Mouse (Mus musculus) stomach, embryonic 15.5 days (tissue): ENCODE measurements around the gene Rint1. TPM values are rescaled to one million over a fixed set of nuclear protein-coding genes. Genes with fewer than 3 reads are reported as not detected.

ENCODE experiments used
- ATAC-seq: fragments of 200-750 bp; cut with Nextera tagmentation; 2 replicates; pipeline ENCODE4 v1.8.0; 2017; ENCODE audit warnings: low read depth, moderate number of reproducible peaks, moderate TSS enrichment; ENCODE audit not compliant: insufficient read depth, low FRiP score
- H3K27ac ChIP-seq: fragments of 300-500 bp; sonication (generic); 2 replicates; pipeline ENCODE4 v1.5.1; 2015; ENCODE audit warnings: mild to moderate bottlenecking, inconsistent platforms
- H3K27me3 ChIP-seq: fragments of 300-500 bp; sonication (generic); replicated peaks from 2 replicates; pipeline ENCODE4 v1.6.1; 2015; ENCODE audit warnings: inconsistent platforms
- H3K36me3 ChIP-seq: fragments of 300-500 bp; sonication (generic); 2 replicates; pipeline ENCODE4 v1.6.1; 2015; ENCODE audit warnings: inconsistent platforms
- H3K4me1 ChIP-seq: fragments of 300-500 bp; sonication (generic); 2 replicates; pipeline ENCODE4 v1.6.1; 2015; ENCODE audit warnings: inconsistent platforms
- H3K4me2 ChIP-seq: fragments of 300-500 bp; sonication (generic); 2 replicates; pipeline ENCODE4 v1.6.1; 2015; ENCODE audit warnings: mild to moderate bottlenecking, inconsistent platforms
- H3K4me3 ChIP-seq: fragments of 300-500 bp; sonication (generic); replicated peaks from 2 replicates; pipeline ENCODE4 v1.5.1; 2015; ENCODE audit warnings: inconsistent platforms
- H3K9ac ChIP-seq: fragments of 300-500 bp; sonication (generic); 2 replicates; pipeline ENCODE4 v1.6.1; 2015; ENCODE audit warnings: inconsistent platforms
- H3K9me3 ChIP-seq: fragments of 300-500 bp; sonication (generic); 2 replicates; pipeline ENCODE4 v1.6.1; 2016; ENCODE audit warnings: inconsistent platforms
- WGBS: fragments of 180-500 bp; shearing (Covaris S2); methylation state at CpG from one replicate; pipeline ENCODE4 v1.1.7; 2015; 5-methylcytosine and 5-hydroxymethylcytosine counted together
- polyA plus RNA-seq: library from polyadenylated mRNA; unstranded; fragments of >200 nt; fragmentation: Nextera tagmentation; extraction: Ambion mirVana; gene quantifications from 2 replicates; pipeline ENCODE4 v1.2.1, GENCODE M21; 2015

The Rint1 gene
- polyA plus RNA-seq: 41.9 and 42.0 TPM in 2 replicates

DNA sequence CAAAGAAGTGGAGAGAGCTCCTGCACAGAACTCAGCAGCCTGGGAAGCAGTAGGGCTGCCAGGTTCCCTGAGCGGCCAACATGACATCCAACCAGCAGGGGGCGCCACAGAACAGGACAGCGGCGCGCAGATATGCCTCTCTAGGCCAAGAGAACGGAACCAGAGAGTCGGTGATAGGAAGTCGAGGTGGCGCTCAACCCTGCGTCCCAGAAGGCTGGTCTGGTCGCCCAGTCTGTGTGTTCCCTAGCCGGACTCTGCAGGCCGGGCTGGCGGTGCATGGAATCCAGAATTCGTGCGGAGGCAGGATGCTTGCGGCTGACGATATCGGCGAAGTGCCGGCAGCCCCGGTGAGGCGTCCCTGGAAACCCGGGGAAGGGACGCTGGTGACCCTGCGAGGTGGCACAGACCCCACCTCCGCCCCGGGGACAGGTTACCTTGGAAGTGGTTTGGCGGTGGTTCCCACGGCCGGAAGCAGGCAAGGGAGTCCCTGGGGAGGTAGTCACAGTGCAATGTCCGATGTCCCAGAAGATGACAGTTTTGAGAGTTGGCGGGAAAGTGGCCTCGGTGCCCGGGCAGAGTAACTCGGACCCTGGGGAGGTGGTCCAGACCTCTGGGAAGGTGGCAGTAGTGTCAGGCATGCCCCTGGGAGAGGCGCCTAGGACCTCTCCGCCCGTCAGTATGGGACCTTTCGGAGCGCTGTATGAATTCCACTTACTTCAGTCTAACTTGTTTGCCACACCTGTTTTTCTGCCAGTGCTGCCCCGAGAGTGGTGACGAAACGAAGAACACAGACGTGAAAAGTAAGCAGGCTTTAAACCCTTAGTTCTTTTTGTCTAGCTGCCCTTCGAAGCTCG lies at the start of gene Rint1:
TSS of gene Rint1 (plus strand) at position 176 of the 854 bp plus-strand sequence.
- peak; percentile 81 for ATAC-seq
- peak within 1 kb of the TSS; percentile 93 for H3K9ac ChIP-seq
- 0 out of 2 replicates have a peak, but pooled peaks cover 3% of the 10 kb centered on the region for H3K36me3 ChIP-seq
- H3K4me2 ChIP-seq: peak within 1 kb of the TSS; percentile 65
- peak within 1 kb of the TSS; percentile 84 for H3K27ac ChIP-seq
- H3K9me3 ChIP-seq: no peaks in the 10 kb centered on the region
- WGBS: 2% methylated on average over 47 of the region's 47 CpGs
- H3K27me3 ChIP-seq: no peaks in the 10 kb centered on the region
- H3K4me3 ChIP-seq: peak within 1 kb of the TSS; percentile 94
- H3K4me1 ChIP-seq: peaks cover 4% of the 10 kb centered on the region; the same call in 1 of the 2 replicates

DNA sequence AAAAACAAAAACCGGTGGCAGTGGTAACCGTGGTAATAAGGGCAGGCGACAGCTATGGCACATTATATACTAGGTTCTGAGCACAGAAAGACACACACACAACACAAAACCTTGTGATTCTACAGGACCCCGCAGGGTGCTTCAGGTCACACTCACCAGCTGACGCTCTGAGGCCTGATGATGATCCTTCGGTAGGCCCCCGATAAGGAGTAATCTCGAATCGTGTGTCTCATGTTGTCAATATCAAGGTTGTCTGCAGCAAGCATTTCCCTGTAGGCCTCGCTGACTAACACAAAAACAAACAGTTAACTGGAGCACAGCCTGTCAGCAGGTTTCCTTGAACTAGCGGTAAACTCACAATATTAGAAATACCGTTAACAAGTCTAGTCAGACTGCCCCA lies 44.2 kb upstream of the Rint1 start:
- Histone ChIP-seq H3K36me3 (peaks cover 26% of the 10 kb centered on the region), H3K27me3 (no peaks in the 10 kb centered on the region), H3K9me3 (no peaks in the 10 kb centered on the region), H3K4me2 (no peak overlapping the region), H3K27ac (no peak overlapping the region), H3K4me1 (no peaks in the 10 kb centered on the region), H3K4me3 (no peak overlapping the region), H3K9ac (no peak overlapping the region)
- no peak for ATAC-seq
- 95% methylated on average over 12 of the region's 12 CpGs for WGBS

DNA sequence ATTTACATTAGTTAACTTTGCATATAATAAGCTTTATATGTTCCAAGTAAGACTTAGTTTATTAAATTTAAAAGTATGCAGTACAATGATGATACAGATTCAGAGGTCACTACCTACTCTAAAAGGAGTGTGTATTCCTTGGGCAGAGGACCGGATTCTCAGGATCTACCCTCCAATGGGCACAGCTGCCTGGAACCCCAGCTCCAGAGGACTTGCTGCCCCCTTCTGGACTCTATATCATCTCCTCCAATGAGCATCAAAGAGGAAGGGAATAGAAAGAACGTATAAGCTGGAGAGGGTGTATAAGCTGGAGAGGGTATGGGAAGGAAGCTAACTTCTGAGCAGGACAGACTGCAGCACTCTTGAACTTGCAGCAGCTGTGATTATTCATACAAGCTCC lies 37.6 kb upstream of the Rint1 start:
- H3K27ac ChIP-seq: no peak overlapping the region
- H3K4me3 ChIP-seq: no peak overlapping the region
- H3K9me3 ChIP-seq: no peaks in the 10 kb centered on the region
- H3K4me2 ChIP-seq: no peak overlapping the region
- no peak overlapping the region for H3K9ac ChIP-seq
- peaks cover 27% of the 10 kb centered on the region for H3K36me3 ChIP-seq
- whole genome bisulfite sequencing: 60% methylated on average over 2 of the region's 2 CpGs
- no peaks in the 10 kb centered on the region for H3K27me3 ChIP-seq
- no peaks in the 10 kb centered on the region for H3K4me1 ChIP-seq
- ATAC-seq: no peak

DNA sequence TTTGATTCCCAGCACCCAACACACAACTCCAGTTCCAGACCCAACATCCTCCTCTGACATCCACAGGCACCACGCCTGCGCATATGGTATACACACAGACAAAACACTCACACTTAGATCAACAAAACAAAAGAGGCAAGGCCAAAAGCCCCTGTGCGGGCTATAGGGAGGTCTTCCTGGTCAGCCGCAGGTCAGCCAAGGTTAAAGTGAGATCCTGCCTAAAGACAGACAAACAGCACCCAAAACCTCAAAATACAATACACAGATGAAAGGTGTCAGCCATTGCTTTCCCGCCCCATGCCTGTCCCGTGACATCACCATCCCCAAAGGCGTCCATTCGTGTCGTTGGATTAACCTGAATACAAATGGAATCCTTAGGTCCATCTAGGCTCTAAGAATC lies 31.9 kb upstream of the Rint1 start:
- no peaks in the 10 kb centered on the region for H3K27me3 ChIP-seq
- H3K4me3 ChIP-seq: no peak overlapping the region
- WGBS: 97% methylated on average over 9 of the region's 9 CpGs
- H3K9me3 ChIP-seq: no peaks in the 10 kb centered on the region
- peaks cover 22% of the 10 kb centered on the region; the same call in 1 of the 2 replicates for H3K36me3 ChIP-seq
- H3K4me2 ChIP-seq: no peak overlapping the region
- ATAC-seq: no peak
- no peak overlapping the region for H3K27ac ChIP-seq
- H3K4me1 ChIP-seq: no peaks in the 10 kb centered on the region
- no peak overlapping the region for H3K9ac ChIP-seq

DNA sequence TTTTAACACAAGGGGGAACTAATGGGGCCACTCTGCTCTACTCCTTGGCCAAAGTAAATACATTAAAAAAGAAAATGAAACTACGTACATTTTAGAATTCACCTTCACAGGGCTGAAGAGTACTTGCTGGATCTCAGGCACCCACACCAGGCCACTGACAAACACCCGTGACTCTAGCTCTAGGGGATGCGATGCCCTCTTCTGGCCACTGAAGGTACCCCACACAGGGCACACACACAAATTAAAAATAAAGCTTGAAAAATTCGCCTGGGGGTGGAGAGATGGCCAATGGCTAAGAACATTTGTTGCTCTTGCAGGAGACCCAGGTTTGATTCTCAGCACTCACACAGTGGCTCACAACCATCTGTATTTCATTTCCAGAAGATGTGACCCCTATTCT lies 31.1 kb upstream of the Rint1 start:
- 96% methylated on average over 4 of the region's 4 CpGs for WGBS
- no peak overlapping the region for H3K9ac ChIP-seq
- no peak for ATAC-seq
- no peak overlapping the region for H3K4me2 ChIP-seq
- peaks cover 23% of the 10 kb centered on the region; the same call in 1 of the 2 replicates for H3K36me3 ChIP-seq
- H3K27ac ChIP-seq: no peak overlapping the region
- H3K4me3 ChIP-seq: no peak overlapping the region
- H3K4me1 ChIP-seq: no peaks in the 10 kb centered on the region
- H3K9me3 ChIP-seq: no peaks in the 10 kb centered on the region
- no peaks in the 10 kb centered on the region for H3K27me3 ChIP-seq

DNA sequence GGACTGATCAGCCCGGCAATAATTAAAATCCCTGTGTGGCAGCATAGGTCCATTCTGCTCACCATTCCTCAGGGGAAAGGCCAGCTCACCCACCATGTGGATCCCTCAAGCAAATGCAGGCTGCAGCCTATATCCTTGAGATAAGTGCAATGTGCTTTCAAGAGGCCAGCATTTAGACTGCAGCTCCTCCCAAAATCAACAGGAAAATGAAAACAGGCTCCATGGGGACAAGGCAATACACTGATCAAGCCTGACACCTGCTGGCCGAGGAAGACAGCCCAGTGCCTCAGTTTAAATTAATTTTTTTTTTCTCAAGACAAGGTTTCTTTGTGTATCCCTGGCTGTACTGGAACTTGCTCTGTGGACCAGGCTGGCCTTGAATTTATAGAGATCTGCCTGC lies 28.9 kb upstream of the Rint1 start:
- Histone ChIP-seq H3K36me3 (peaks cover 20% of the 10 kb centered on the region; the same call in 1 of the 2 replicates), H3K4me1 (no peaks in the 10 kb centered on the region), H3K4me2 (no peak overlapping the region), H3K9me3 (no peaks in the 10 kb centered on the region), H3K9ac (no peak overlapping the region), H3K4me3 (no peak overlapping the region), H3K27ac (no peak overlapping the region), H3K27me3 (no peaks in the 10 kb centered on the region)
- ATAC-seq: no peak
- 57% methylated on average over 2 of the region's 2 CpGs for WGBS

DNA sequence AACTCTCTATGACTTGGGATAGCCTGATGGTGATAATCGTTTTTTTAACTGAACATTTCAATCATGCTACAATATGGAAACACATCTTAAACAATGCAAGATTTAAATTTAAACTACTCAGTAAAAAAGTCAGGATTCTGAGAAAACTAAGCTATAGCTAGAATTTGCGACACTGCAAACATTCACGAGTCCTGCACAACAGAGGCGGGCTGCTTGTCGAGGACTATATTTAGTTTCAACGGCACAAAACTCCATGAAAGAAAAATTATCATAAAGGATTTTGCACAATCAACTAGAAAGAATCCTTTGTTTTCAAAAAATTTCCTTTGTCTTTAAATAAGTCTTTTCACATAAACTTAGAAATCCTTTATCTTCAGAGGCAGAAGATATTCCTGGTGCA lies 25.0 kb upstream of the Rint1 start:
- Histone ChIP-seq H3K36me3 (peaks cover 27% of the 10 kb centered on the region), H3K27me3 (no peaks in the 10 kb centered on the region), H3K9ac (no peak overlapping the region), H3K9me3 (no peaks in the 10 kb centered on the region), H3K4me2 (no peak overlapping the region), H3K4me3 (no peak overlapping the region), H3K27ac (no peak overlapping the region), H3K4me1 (no peaks in the 10 kb centered on the region)
- ATAC-seq: no peak
- 91% methylated on average over 6 of the region's 6 CpGs for WGBS

DNA sequence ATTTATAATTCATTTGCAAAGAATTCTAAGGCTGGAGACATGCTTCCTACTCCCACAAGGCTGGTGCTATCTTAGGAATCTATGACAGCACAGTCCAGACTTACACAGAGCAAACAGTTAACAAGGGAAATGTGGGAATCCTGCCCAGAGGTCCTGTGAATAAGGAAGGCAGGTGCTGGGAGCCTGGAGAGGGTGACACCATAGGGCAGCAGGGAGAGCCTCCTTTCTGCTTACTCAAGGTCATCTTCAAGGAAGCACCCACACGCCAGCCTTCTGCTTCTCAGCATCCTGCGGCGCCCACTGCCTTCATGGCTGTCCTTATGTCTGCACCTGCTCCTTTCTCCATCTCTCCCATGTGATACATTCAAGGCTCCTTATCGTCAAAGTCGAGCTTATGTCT lies 23.0 kb upstream of the Rint1 start:
- Histone ChIP-seq H3K4me3 (no peak overlapping the region), H3K4me1 (no peaks in the 10 kb centered on the region), H3K27ac (no peak overlapping the region), H3K4me2 (no peak overlapping the region), H3K27me3 (no peaks in the 10 kb centered on the region), H3K9me3 (no peaks in the 10 kb centered on the region), H3K9ac (no peak overlapping the region), H3K36me3 (peaks cover 30% of the 10 kb centered on the region)
- ATAC-seq: no peak
- WGBS: 93% methylated on average over 5 of the region's 5 CpGs

DNA sequence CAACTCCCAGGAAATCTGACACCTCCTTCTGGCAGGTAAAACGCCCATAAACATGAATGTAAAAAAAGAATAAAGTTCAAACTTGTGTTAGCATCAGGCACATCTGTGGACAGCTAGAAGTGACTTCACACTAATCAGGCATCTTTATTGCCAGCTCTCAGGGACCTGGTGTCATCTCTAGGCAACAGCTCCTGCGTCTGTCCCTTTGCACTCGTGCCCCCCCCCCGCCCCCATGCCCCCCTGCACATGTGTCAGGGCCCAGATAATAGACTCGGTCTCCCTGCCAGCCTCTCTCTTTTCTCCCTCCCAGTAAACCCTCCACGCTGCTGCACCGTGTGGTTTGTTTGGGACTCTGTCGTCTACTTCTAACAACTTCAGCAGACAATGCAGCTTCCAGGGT lies 16.4 kb upstream of the Rint1 start:
- Histone ChIP-seq H3K4me1 (no peaks in the 10 kb centered on the region), H3K36me3 (peaks cover 31% of the 10 kb centered on the region), H3K27me3 (no peaks in the 10 kb centered on the region), H3K9ac (no peak overlapping the region), H3K27ac (no peak overlapping the region), H3K4me2 (no peak overlapping the region), H3K9me3 (no peaks in the 10 kb centered on the region), H3K4me3 (no peak overlapping the region)
- ATAC-seq: peak; percentile 58; the same call in 1 of the 2 replicates
- WGBS: 59% methylated on average over 8 of the region's 8 CpGs

DNA sequence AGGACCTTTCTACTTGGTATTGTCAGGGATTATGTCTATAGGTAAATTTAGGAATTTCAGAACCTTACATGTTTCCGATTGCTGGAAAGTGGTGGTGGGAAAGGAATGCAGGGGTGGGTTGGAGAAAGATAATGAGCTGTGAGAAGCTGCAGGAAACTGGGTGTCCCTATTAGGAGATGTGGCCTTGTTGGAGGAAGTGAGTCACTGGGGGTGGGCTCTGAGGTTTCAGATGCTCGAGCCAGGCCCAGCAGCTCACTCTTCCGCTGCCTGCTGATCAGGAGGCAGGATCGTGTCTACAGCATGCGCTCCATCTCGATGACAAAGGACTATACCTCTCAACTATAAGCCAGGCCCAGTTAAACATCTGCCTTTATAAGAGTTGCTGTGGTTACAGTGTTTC lies 13.3 kb upstream of the Rint1 start:
- Histone ChIP-seq H3K4me3 (no peak overlapping the region), H3K27ac (no peak overlapping the region), H3K4me1 (no peaks in the 10 kb centered on the region), H3K4me2 (no peak overlapping the region), H3K9ac (no peak overlapping the region), H3K9me3 (no peaks in the 10 kb centered on the region), H3K27me3 (no peaks in the 10 kb centered on the region), H3K36me3 (peaks cover 18% of the 10 kb centered on the region)
- WGBS: 85% methylated on average over 6 of the region's 6 CpGs
- ATAC-seq: no peak

DNA sequence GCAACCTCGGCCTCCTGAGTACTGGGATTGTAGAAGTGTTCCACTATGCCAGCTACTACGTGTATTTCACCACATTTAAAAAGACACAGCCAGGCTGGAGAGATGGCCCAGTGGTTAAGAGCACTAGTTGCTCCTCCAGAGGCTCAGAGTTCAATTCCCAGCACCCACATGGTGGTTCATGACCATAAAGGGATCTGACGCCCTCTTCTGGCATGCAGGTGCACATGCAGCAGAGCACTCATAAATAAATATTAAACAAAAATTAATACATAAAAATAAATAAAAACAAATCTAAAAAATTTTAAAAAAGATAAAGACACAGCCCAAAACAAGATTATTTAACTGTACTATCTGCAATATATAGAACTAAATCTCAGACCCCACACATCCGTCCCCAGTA lies 7.0 kb upstream of the Rint1 start:
- 82% methylated on average over 4 of the region's 4 CpGs for WGBS
- H3K4me3 ChIP-seq: no peak overlapping the region
- ATAC-seq: no peak
- H3K4me2 ChIP-seq: no peak overlapping the region
- H3K27ac ChIP-seq: no peak overlapping the region
- H3K27me3 ChIP-seq: no peaks in the 10 kb centered on the region
- 0 out of 2 replicates have a peak, but pooled peaks cover 3% of the 10 kb centered on the region for H3K36me3 ChIP-seq
- peaks cover 4% of the 10 kb centered on the region; the same call in 1 of the 2 replicates for H3K4me1 ChIP-seq
- no peaks in the 10 kb centered on the region for H3K9me3 ChIP-seq
- H3K9ac ChIP-seq: no peak overlapping the region

DNA sequence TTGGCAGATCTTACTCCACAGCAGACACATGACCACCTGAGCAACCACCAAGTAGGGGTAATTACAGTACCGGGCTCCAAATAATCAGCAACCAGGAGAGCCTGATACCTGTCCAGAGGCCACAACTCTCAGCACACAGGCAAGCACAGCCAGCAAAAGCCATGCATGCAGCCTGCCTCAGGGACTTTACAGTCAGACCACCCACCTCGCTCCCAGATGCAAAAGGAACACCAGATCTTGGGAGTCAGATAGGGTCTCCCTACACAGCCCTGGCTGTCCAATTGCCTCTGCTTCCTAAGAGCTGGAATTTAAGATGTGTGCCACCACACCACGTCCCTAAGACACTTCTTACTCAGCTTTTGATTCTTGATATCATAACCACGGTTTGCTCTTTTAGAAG lies 6.3 kb upstream of the Rint1 start:
- H3K4me2 ChIP-seq: no peak overlapping the region
- no peaks in the 10 kb centered on the region for H3K27me3 ChIP-seq
- no peaks in the 10 kb centered on the region for H3K9me3 ChIP-seq
- peaks cover 4% of the 10 kb centered on the region; the same call in 1 of the 2 replicates for H3K4me1 ChIP-seq
- H3K4me3 ChIP-seq: no peak overlapping the region
- 0 out of 2 replicates have a peak, but pooled peaks cover 2% of the 10 kb centered on the region for H3K36me3 ChIP-seq
- H3K27ac ChIP-seq: no peak overlapping the region
- WGBS: 64% methylated on average over 4 of the region's 4 CpGs
- ATAC-seq: no peak
- H3K9ac ChIP-seq: no peak overlapping the region
